Mouse (Mus musculus) forebrain, embryonic 16.5 days (tissue): ENCODE measurements around the gene Apbb2. TPM values are rescaled to one million over a fixed set of nuclear protein-coding genes. Genes with fewer than 3 reads are reported as not detected.
A peak's percentile ranks its signal among the peaks of the same experiment; 100 is the strongest.
"Not testable (repeated sequence)": the region's sequence is repeated elsewhere in the genome, so short reads cannot be mapped to it uniquely, and the experiment has no call there.

Experiments used
- ATAC-seq: fragments of 200-750 bp; cut with Nextera tagmentation; 2 replicates; pipeline ENCODE4 v1.8.0; 2017; ENCODE audit warnings: mild to moderate bottlenecking, moderate library complexity
- H3K27ac ChIP-seq: fragments of 300-500 bp; sonication (generic); 2 replicates; pipeline ENCODE4 v1.5.1; 2014; ENCODE audit warnings: low read length, control low read depth
- H3K27me3 ChIP-seq: fragments of 300-500 bp; sonication (generic); replicated peaks from 2 replicates; pipeline ENCODE4 v1.6.1; 2014; ENCODE audit warnings: low read length; ENCODE audit not compliant: control insufficient read depth, insufficient read depth
- H3K36me3 ChIP-seq: fragments of 300-500 bp; sonication (generic); 2 replicates; pipeline ENCODE4 v1.6.1; 2014; ENCODE audit not compliant: control insufficient read depth, insufficient read depth
- H3K4me1 ChIP-seq: fragments of 300-500 bp; sonication (generic); replicated peaks from 2 replicates; pipeline ENCODE4 v1.6.1; 2014; ENCODE audit warnings: low read length; ENCODE audit not compliant: control insufficient read depth, insufficient read depth
- H3K4me2 ChIP-seq: fragments of 300-500 bp; sonication (generic); 2 replicates; pipeline ENCODE4 v1.6.1; 2014; ENCODE audit warnings: mild to moderate bottlenecking, low read length, control low read depth
- H3K4me3 ChIP-seq: fragments of 300-500 bp; sonication (generic); replicated peaks from 2 replicates; pipeline ENCODE4 v1.5.1; 2014; ENCODE audit warnings: mild to moderate bottlenecking, low read length, control low read depth
- H3K9ac ChIP-seq: fragments of 300-500 bp; sonication (generic); replicated peaks from 2 replicates; pipeline ENCODE4 v1.6.1; 2014; ENCODE audit warnings: low read depth, low read length, control low read depth
- H3K9me3 ChIP-seq: fragments of 300-500 bp; sonication (generic); 2 replicates; pipeline ENCODE4 v1.6.1; 2016; ENCODE audit warnings: low read length; ENCODE audit not compliant: control insufficient read depth
- WGBS: fragments of 180-500 bp; shearing (Covaris S2); extraction: QIAGEN DNeasy Blood & Tissue Kit; methylation state at CpG from one replicate; pipeline ENCODE4 v1.1.7; 2014; 5-methylcytosine and 5-hydroxymethylcytosine counted together
- polyA plus RNA-seq: library from polyadenylated mRNA; unstranded; fragments of >200 nt; fragmentation: Nextera tagmentation; extraction: Ambion mirVana; gene quantifications from 2 replicates; pipeline ENCODE4 v1.2.1, GENCODE M21; 2015

Apbb2 gene
- polyA plus RNA-seq, 1 experiment from 2014 or later: 99.1 TPM

DNA sequence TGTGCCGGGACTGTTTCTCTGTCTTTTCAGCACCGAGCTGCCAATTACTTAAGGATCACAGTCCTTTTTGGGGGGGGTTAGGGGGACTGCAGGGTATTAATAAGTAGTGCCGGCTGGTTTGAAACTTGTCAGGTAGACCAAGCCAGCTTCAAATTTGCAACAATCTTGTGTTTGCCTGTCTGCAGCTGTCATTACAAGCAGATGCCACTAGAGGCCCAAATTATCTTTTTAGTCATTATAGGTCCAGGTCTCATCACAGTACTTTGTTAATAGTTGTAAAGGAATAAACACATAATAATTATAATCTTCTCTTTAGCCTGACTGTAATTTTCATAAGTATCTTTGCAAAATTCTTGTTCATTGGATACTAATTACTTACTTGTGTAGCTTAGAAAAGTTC, 344.2 kb downstream of the Apbb2 start:
- no peak for ATAC-seq

DNA sequence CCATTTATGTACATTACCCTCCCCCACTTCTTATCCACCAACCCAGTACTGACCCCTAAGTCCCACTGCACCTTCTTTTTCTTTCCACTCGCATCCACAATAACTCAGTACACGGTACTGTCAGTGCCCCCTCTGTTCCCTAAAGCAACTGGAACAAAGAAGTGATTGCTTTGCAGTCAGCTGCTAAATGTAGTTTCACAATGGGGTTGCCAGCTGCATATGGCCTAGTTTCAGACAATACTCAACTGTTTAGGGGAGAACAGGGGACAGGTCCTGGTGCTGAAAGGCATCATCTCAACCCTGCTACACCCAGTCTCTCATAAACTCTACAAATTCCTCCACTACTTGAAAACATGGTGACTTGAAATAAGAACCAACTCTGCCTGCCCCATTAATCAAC, 347.4 kb downstream of the Apbb2 start:
- Histone ChIP-seq H3K4me3 (no peak overlapping the region), H3K9ac (no peak overlapping the region), H3K36me3 (no peaks in the 10 kb centered on the region), H3K4me1 (no peaks in the 10 kb centered on the region), H3K27ac (no peak overlapping the region), H3K9me3 (no peaks in the 10 kb centered on the region), H3K27me3 (no peaks in the 10 kb centered on the region), H3K4me2 (no peak overlapping the region)
- 72% methylated on average over 2 of the region's 2 CpGs for WGBS
- no peak for ATAC-seq

More for the DNA sequence above, 344.2 kb downstream of the Apbb2 start:
- H3K4me2 ChIP-seq: no peak overlapping the region
- no peaks in the 10 kb centered on the region for H3K27me3 ChIP-seq
- H3K4me3 ChIP-seq: no peak overlapping the region
- H3K9me3 ChIP-seq: no peaks in the 10 kb centered on the region
- H3K9ac ChIP-seq: no peak overlapping the region
- no peaks in the 10 kb centered on the region for H3K4me1 ChIP-seq
- no peak overlapping the region for H3K27ac ChIP-seq
- H3K36me3 ChIP-seq: no peaks in the 10 kb centered on the region
- WGBS: 53% methylated on average over 3 of the region's 3 CpGs

DNA sequence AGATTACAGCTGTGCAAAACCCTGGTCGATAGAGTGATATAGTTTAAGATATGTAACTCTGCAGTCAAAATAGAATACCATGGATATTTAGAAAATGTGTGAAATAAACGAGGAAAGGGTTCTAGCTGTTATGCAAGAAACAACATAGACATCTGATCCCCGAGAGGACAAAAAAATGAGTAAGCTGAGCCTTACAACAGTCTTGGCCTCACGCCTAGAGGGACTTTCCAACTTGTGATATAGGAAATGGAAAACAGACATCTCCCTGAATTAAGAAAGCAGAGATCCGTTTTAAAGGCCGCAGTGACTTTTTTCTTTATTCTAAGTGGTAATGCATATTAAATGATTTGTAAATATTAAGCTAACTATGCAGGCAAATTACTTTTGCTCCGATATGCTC, 349.0 kb downstream of the Apbb2 start:
- Histone ChIP-seq H3K9ac (no peak overlapping the region), H3K27me3 (no peaks in the 10 kb centered on the region), H3K4me3 (no peak overlapping the region), H3K27ac (no peak overlapping the region), H3K4me2 (no peak overlapping the region), H3K4me1 (no peaks in the 10 kb centered on the region), H3K9me3 (no peaks in the 10 kb centered on the region), H3K36me3 (no peaks in the 10 kb centered on the region)
- ATAC-seq: no peak
- WGBS: 83% methylated on average over 7 of the region's 7 CpGs

DNA sequence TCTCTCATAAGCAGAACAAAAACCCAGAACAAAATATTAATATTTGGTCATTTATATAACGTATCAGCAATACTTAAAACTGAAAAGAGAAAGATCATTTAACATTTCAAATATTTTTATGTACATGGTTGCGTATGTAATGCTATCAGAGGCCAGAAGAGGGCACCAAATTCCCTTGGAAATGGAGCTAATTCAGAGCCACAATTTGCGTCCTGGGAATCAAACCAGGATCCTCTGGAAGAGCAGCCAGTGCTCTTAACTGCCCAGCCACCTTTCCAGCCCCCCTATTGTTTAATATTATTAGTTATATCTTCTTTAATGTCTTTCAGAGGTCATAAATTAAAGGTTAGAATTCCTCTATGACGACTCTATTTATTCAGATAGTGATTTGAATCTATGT, 355.2 kb downstream of the Apbb2 start:
- no peaks in the 10 kb centered on the region for H3K36me3 ChIP-seq
- peaks cover 7% of the 10 kb centered on the region for H3K4me1 ChIP-seq
- no peaks in the 10 kb centered on the region for H3K27me3 ChIP-seq
- H3K27ac ChIP-seq: no peak overlapping the region
- no peak overlapping the region for H3K4me3 ChIP-seq
- 33% methylated on average over 4 of the region's 4 CpGs for WGBS
- no peak for ATAC-seq
- H3K9ac ChIP-seq: no peak overlapping the region
- H3K9me3 ChIP-seq: no peaks in the 10 kb centered on the region
- no peak overlapping the region for H3K4me2 ChIP-seq

DNA sequence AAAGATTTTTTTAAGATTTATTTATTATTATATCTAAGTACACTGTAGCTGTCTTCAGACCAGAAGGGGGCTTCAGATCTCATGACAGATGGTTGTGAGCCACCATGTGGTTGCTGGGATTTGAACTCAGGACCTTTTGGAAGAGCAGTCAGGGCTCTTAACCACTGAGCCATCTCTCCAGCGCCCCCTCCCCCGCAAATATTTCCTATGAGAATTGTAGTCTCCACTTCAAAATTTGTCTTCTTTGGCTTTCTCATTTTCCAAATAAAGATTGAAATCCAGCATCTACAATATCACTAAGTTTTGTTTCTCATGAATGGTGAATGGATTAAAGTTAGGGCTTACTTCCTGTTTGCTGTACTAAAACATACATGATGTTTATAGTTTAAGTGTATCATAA, 356.1 kb downstream of the Apbb2 start:
- WGBS: 93% methylated on average over 2 of the region's 2 CpGs
- Histone ChIP-seq H3K36me3 (no peaks in the 10 kb centered on the region), H3K4me2 (no peak overlapping the region), H3K9ac (no peak overlapping the region), H3K27me3 (no peaks in the 10 kb centered on the region), H3K4me3 (no peak overlapping the region), H3K4me1 (peaks cover 7% of the 10 kb centered on the region), H3K9me3 (no peaks in the 10 kb centered on the region), H3K27ac (no peak overlapping the region)
- ATAC-seq: no peak

- peak within 1 kb of the TSS; percentile 76 for H3K9ac ChIP-seq
- ATAC-seq: peak; percentile 90
- 1% methylated on average over 44 of the region's 44 CpGs for WGBS
- peak within 1 kb of the TSS; percentile 46; the same call in 1 of the 2 replicates for H3K27ac ChIP-seq
- H3K4me1 ChIP-seq: peaks cover 7% of the 10 kb centered on the region
- no peaks in the 10 kb centered on the region for H3K36me3 ChIP-seq
- peak within 1 kb of the TSS; percentile 79 for H3K4me2 ChIP-seq
- no peaks in the 10 kb centered on the region for H3K9me3 ChIP-seq
- H3K27me3 ChIP-seq: no peaks in the 10 kb centered on the region
- peak within 1 kb of the TSS; percentile 69 for H3K4me3 ChIP-seq
Observed at GRCm38 (mm10) chr5:66259756-66260448, 358.7 kb downstream of the Apbb2 start, which contains the start of gene Nsun7. Gene Nsun7 (plus strand): TSS chr5:66259897.

DNA sequence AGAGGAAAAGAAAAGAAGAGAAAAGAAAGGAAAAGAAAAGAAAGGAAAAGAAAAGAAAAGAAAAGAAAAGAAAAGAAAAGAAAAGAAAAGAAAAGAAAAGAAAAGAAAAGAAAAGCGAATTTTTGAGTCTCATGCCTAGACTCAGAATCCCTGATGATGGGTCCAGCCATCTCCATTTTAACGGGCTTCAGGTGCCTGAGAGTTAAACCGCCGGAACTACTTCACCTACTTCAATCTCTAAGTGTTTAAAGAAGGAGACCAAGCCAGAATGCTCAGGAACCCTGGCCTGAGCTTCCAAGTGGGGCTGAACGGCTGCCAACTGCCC, 359.2 kb downstream of the Apbb2 start:
- not testable (repeated sequence) for ATAC-seq, H3K4me1 ChIP-seq, H3K36me3 ChIP-seq, H3K9me3 ChIP-seq, H3K27me3 ChIP-seq, H3K27ac ChIP-seq
- 2% methylated on average over 5 of the region's 5 CpGs for WGBS
- H3K4me3 ChIP-seq: peak overlapping the region; percentile 69
- peak overlapping the region; percentile 79 for H3K4me2 ChIP-seq
- peak overlapping the region; percentile 76 for H3K9ac ChIP-seq

GRCm38 (mm10) chr5:66259000-66259399, 359.6 kb downstream of the Apbb2 start:
- no peaks in the 10 kb centered on the region for H3K27me3 ChIP-seq
- H3K27ac ChIP-seq: no peak overlapping the region
- no peaks in the 10 kb centered on the region for H3K9me3 ChIP-seq
- peaks cover 7% of the 10 kb centered on the region for H3K4me1 ChIP-seq
- no peak overlapping the region for H3K4me3 ChIP-seq
- no peak overlapping the region for H3K4me2 ChIP-seq
- no peaks in the 10 kb centered on the region for H3K36me3 ChIP-seq
- ATAC-seq: no peak
- H3K9ac ChIP-seq: no peak overlapping the region
- 63% methylated on average over 2 of the region's 2 CpGs for WGBS

- Histone ChIP-seq H3K27ac (no peak overlapping the region), H3K9me3 (no peaks in the 10 kb centered on the region), H3K36me3 (no peaks in the 10 kb centered on the region), H3K4me2 (no peak overlapping the region), H3K27me3 (no peaks in the 10 kb centered on the region), H3K9ac (no peak overlapping the region), H3K4me3 (no peak overlapping the region), H3K4me1 (peaks cover 5% of the 10 kb centered on the region)
- WGBS: 89% methylated on average over 10 of the region's 10 CpGs
- no peak for ATAC-seq
Observed at GRCm38 (mm10) chr5:66255044-66255443, 363.5 kb downstream of the Apbb2 start.

GRCm38 (mm10) chr5:66253219-66253618, 365.4 kb downstream of the Apbb2 start:
- H3K9ac ChIP-seq: no peak overlapping the region
- H3K4me3 ChIP-seq: no peak overlapping the region
- H3K4me1 ChIP-seq: no peaks in the 10 kb centered on the region
- no peaks in the 10 kb centered on the region for H3K36me3 ChIP-seq
- no peaks in the 10 kb centered on the region for H3K27me3 ChIP-seq
- WGBS: 66% methylated on average over 5 of the region's 5 CpGs
- no peak overlapping the region for H3K4me2 ChIP-seq
- no peak overlapping the region for H3K27ac ChIP-seq
- no peak for ATAC-seq
- no peaks in the 10 kb centered on the region for H3K9me3 ChIP-seq
